Mouse (Mus musculus) Patski (cell line): Measurements from ENCODE around the gene Ckap2l. TPM values are rescaled to one million over a fixed set of nuclear protein-coding genes. Genes with fewer than 3 reads are reported as not detected.

Source experiments
- ATAC-seq: fragments of 100-300 bp; one replicate; pipeline ENCODE4 v1.8.0; 2021
- CTCF ChIA-PET: fragments of 350-600 bp; sonication (Branson Sonifier 250); formaldehyde crosslinking; loops from one replicate; lab custom pipeline; 2022; ENCODE audit warnings: inconsistent platforms; lab: Charles Lee
- POLR2A ChIA-PET: fragments of 350-600 bp; sonication (Branson Sonifier 250); formaldehyde crosslinking; loops from one replicate; lab custom pipeline; 2022; ENCODE audit warnings: antibody characterized with exemption, inconsistent platforms; lab: Charles Lee
- DNase-seq: peaks from one replicate; pipeline ENCODE4 v3.0.0-alpha.2; 2011; ENCODE audit warnings: low read depth, low spot score
- H3K27me3 ChIP-seq: fragments of 371-371 bp; one replicate; pipeline ENCODE4 v1.5.1; 2021
- CTCF ChIP-seq: fragments of 100-300 bp; IDR thresholded peaks from one replicate; pipeline ENCODE4 v1.5.1; 2021
- in situ Hi-C: fragments of 300-500 bp; cut with MboI; formaldehyde crosslinking; loops from 3 replicates; pipeline ENCODE4 v1.11.1; 2018; ENCODE audit warnings: low pct_unique_long_range_greater_than_20kb, mixed read lengths
- polyA plus RNA-seq: library from polyadenylated mRNA; unstranded; gene quantifications from one replicate; pipeline ENCODE4 v1.2.3, GENCODE M21; 2021

The Ckap2l gene
- polyA plus RNA-seq, 1 experiment from 2014 or later = 27.6 TPM

GRCm38 (mm10) chr2:129241845-129242833 lies 54.9 kb downstream of the Ckap2l start:
- H3K27me3 ChIP-seq = no peaks in the 10 kb centered on the region
- ATAC-seq (peak; percentile 85), DNase-seq (peak; percentile 82)
- TF ChIP-seq CTCF = no peak
- CTCF ChIA-PET = interaction anchor here (0.9 to 1.3 kb wide), 4 partner anchors 14 to 20 kb away, joined by 3 read pairs; no protein-coding TSS in a partner anchor
- in situ Hi-C loops = no loop called here
- POLR2A ChIA-PET = interaction anchor here (0.6 to 1.3 kb wide), 6 partner anchors 13 to 44 kb away, joined by 3 to 7 read pairs (median 3); partner anchors contain the start of gene Slc20a1

- CTCF ChIA-PET = no interaction called here
- in situ Hi-C loops = no loop called here
- H3K27me3 ChIP-seq = no peaks in the 10 kb centered on the region
- no peak for DNase-seq
- no peak for ATAC-seq
- POLR2A ChIA-PET = interaction anchor here (0.8 kb wide), 1 partner anchor 39 kb away, joined by 3 read pairs; no protein-coding TSS in a partner anchor
- TF ChIP-seq CTCF = no peak
Observed at GRCm38 (mm10) chr2:129240726-129241432, 56.1 kb downstream of the Ckap2l start.

- ChIA-PET CTCF (no interaction called here), POLR2A (no interaction called here)
- ATAC-seq (no peak), DNase-seq (no peak)
- no peaks in the 10 kb centered on the region for H3K27me3 ChIP-seq
- no peak for TF ChIP-seq CTCF
- in situ Hi-C loops = no loop called here
Observed at GRCm38 (mm10) chr2:129236526-129236925, 60.5 kb downstream of the Ckap2l start.

GRCm38 (mm10) chr2:129234731-129235130 lies 62.3 kb downstream of the Ckap2l start:
- POLR2A ChIA-PET = no interaction called here
- in situ Hi-C loops = no loop called here

GRCm38 (mm10) chr2:129233803-129234477 lies 63.1 kb downstream of the Ckap2l start:
- in situ Hi-C loops = no loop called here
- ATAC-seq = no peak
- CTCF ChIA-PET = no interaction called here
- H3K27me3 ChIP-seq = no peaks in the 10 kb centered on the region
- POLR2A ChIA-PET = no interaction called here
- no peak for DNase-seq
- TF ChIP-seq CTCF = no peak

More at GRCm38 (mm10) chr2:129234731-129235130, 62.3 kb downstream of the Ckap2l start:
- H3K27me3 ChIP-seq = no peaks in the 10 kb centered on the region
- no peak for TF ChIP-seq CTCF
- DNase-seq (no peak), ATAC-seq (no peak)
- CTCF ChIA-PET = no interaction called here

- DNase-seq = no peak
- CTCF ChIA-PET = no interaction called here
- POLR2A ChIA-PET = no interaction called here
- no peaks in the 10 kb centered on the region for H3K27me3 ChIP-seq
- in situ Hi-C loops = no loop called here
- no peak for ATAC-seq
- TF ChIP-seq CTCF = no peak
Observed at GRCm38 (mm10) chr2:129233218-129233617, 63.8 kb downstream of the Ckap2l start.

GRCm38 (mm10) chr2:129232484-129232883 lies 64.5 kb downstream of the Ckap2l start:
- DNase-seq (no peak), ATAC-seq (no peak)
- TF ChIP-seq CTCF = no peak
- no peaks in the 10 kb centered on the region for H3K27me3 ChIP-seq
- CTCF ChIA-PET = no interaction called here
- in situ Hi-C loops = no loop called here
- POLR2A ChIA-PET = no interaction called here

GRCm38 (mm10) chr2:129232023-129232422 lies 65.0 kb downstream of the Ckap2l start:
- no peak for DNase-seq
- no peak for TF ChIP-seq CTCF
- H3K27me3 ChIP-seq = no peaks in the 10 kb centered on the region
- ChIA-PET POLR2A (no interaction called here), CTCF (no interaction called here)
- no peak for ATAC-seq
- in situ Hi-C loops = no loop called here

- no peak for ATAC-seq
- ChIA-PET POLR2A (interaction anchor here (0.7 kb wide), 1 partner anchor 285 kb away, joined by 4 read pairs; no protein-coding TSS in a partner anchor), CTCF (no interaction called here)
- TF ChIP-seq CTCF = no peak
- DNase-seq = no peak
- in situ Hi-C loops = no loop called here
- no peaks in the 10 kb centered on the region for H3K27me3 ChIP-seq
Observed at GRCm38 (mm10) chr2:129229316-129229715, 67.7 kb downstream of the Ckap2l start.

GRCm38 (mm10) chr2:129228571-129228970 lies 68.4 kb downstream of the Ckap2l start:
- TF ChIP-seq CTCF = no peak
- CTCF ChIA-PET = interaction anchor here (1.2 kb wide), 1 partner anchor 14 kb away, joined by 3 read pairs; no protein-coding TSS in a partner anchor
- in situ Hi-C loops = no loop called here
- ATAC-seq (no peak), DNase-seq (no peak)
- POLR2A ChIA-PET = interaction anchor here (0.5 kb wide), 1 partner anchor 14 kb away, joined by 3 read pairs; no protein-coding TSS in a partner anchor
- H3K27me3 ChIP-seq = no peaks in the 10 kb centered on the region
